Mouse (Mus musculus): ENCODE results near the gene Rnf223.

- TF ChIP-seq CTCF (IDR thresholded peaks at IDR 0.05; ENCODE audit: low read depth) (no peak), EP300 (IDR thresholded peaks at IDR 0.05; ENCODE audit: low read depth) (no peak)
Measured at GRCm38 (mm10) chr4:156093758-156094157, 36.6 kb upstream of the Rnf223 start.
